Mouse (Mus musculus): Measurements from ENCODE around the gene Calm4. TPM values are rescaled to one million over a fixed set of nuclear protein-coding genes. Genes with fewer than 3 reads are reported as not detected.
"Not testable (repeated sequence)": the region's sequence is repeated elsewhere in the genome, so short reads cannot be mapped to it uniquely, and the experiment has no call there.

Calm4 gene
- total RNA-seq (2021), result 1 to 10 TPM in 1 of 2 experiments, not detected in 1; 1.9 TPM
- long read RNA-seq, experiment 1, result 0 reads
- long read RNA-seq, experiment 2, result 0 reads

- DNase-seq (ENCODE audit: low spot score), result not testable (repeated sequence)
These were observed at the start of gene Calm4 for GRCm38 (mm10) chr13:3837312-3837807. Gene Calm4, plus strand, starts transcription at chr13:3837757.

GRCm38 (mm10) chr13:3788588-3788987, 49.0 kb upstream of the Calm4 start:
- no peak for DNase-seq (ENCODE audit: low spot score)

- DNase-seq (ENCODE audit: low spot score), result no peak
These were observed 48.0 kb upstream of the Calm4 start for GRCm38 (mm10) chr13:3789531-3789930.

- no peak for DNase-seq (ENCODE audit: low spot score)
These were observed 40.9 kb upstream of the Calm4 start for GRCm38 (mm10) chr13:3796649-3797048.

- DNase-seq (ENCODE audit: low spot score), result no peak
These were observed 38.8 kb upstream of the Calm4 start for GRCm38 (mm10) chr13:3798751-3799150.

GRCm38 (mm10) chr13:3799386-3799785, 38.2 kb upstream of the Calm4 start:
- DNase-seq (ENCODE audit: low spot score), result no peak

GRCm38 (mm10) chr13:3804186-3804585, 33.4 kb upstream of the Calm4 start, which contains the start of gene Calml3:
Gene Calml3, minus strand, starts transcription at chr13:3804316.
- DNase-seq (ENCODE audit: low spot score), result no peak

- no peak for DNase-seq (ENCODE audit: low spot score)
These were observed 32.4 kb upstream of the Calm4 start for GRCm38 (mm10) chr13:3805132-3805531.

- DNase-seq (ENCODE audit: low spot score), result no peak
These were observed 31.9 kb upstream of the Calm4 start for GRCm38 (mm10) chr13:3805638-3806037.

GRCm38 (mm10) chr13:3807131-3807827, 30.3 kb upstream of the Calm4 start:
- no peak for DNase-seq (ENCODE audit: low spot score)

GRCm38 (mm10) chr13:3818012-3818739, 19.4 kb upstream of the Calm4 start:
- no peak for DNase-seq (ENCODE audit: low spot score)

- DNase-seq (ENCODE audit: low spot score), result no peak
These were observed 18.8 kb upstream of the Calm4 start for GRCm38 (mm10) chr13:3818740-3819076.

GRCm38 (mm10) chr13:3822105-3822504, 15.5 kb upstream of the Calm4 start:
- no peak for DNase-seq (ENCODE audit: low spot score)

GRCm38 (mm10) chr13:3825726-3826125, 11.8 kb upstream of the Calm4 start:
- no peak for DNase-seq (ENCODE audit: low spot score)

GRCm38 (mm10) chr13:3831546-3831945, 6.0 kb upstream of the Calm4 start:
- DNase-seq (ENCODE audit: low spot score), result no peak

- no peak for DNase-seq (ENCODE audit: low spot score)
These were observed 5.6 kb upstream of the Calm4 start for GRCm38 (mm10) chr13:3831994-3832393.

- DNase-seq (ENCODE audit: low spot score), result no peak
These were observed 5.1 kb upstream of the Calm4 start for GRCm38 (mm10) chr13:3832450-3832849.

GRCm38 (mm10) chr13:3833644-3834043, 3.9 kb upstream of the Calm4 start:
- DNase-seq (ENCODE audit: low spot score), result not testable (repeated sequence)

GRCm38 (mm10) chr13:3840662-3841061, 3.1 kb downstream of the Calm4 start:
- not testable (repeated sequence) for DNase-seq (ENCODE audit: low spot score)

GRCm38 (mm10) chr13:3850330-3850729, 12.8 kb downstream of the Calm4 start:
- no peak for DNase-seq (ENCODE audit: low spot score)

GRCm38 (mm10) chr13:3853648-3854333, 16.2 kb downstream of the Calm4 start, which contains the start of gene Calm5:
Gene Calm5, plus strand, starts transcription at chr13:3854173.
- DNase-seq (ENCODE audit: low spot score), result not testable (repeated sequence)

- DNase-seq (ENCODE audit: low spot score), result no peak
These were observed 17.3 kb downstream of the Calm4 start for GRCm38 (mm10) chr13:3854856-3855255.

All from gastrocnemius, adult 18-20 months (tissue).